Mouse (Mus musculus): Measurements from ENCODE around the gene Mydgf.
A peak's percentile ranks its signal among the peaks of the same experiment; 100 is the strongest.

Mydgf gene

GRCm38 (mm10) chr17:56191266-56191665 lies 7.5 kb upstream of the Mydgf start:
- no peak for DNase-seq

- peak; percentile 37 to 52 for DNase-seq
Observed at GRCm38 (mm10) chr17:56185281-56186141, 1.8 kb upstream of the Mydgf start.

GRCm38 (mm10) chr17:56182975-56183657 lies 604 bp downstream of the Mydgf start:
- no peak for DNase-seq

GRCm38 (mm10) chr17:56175416-56175815 lies 8.3 kb downstream of the Mydgf start:
- no peak for DNase-seq

- no peak for DNase-seq
Observed at GRCm38 (mm10) chr17:56173401-56174046, 10.2 kb downstream of the Mydgf start.

GRCm38 (mm10) chr17:56171881-56172280 lies 11.8 kb downstream of the Mydgf start:
- no peak for DNase-seq

GRCm38 (mm10) chr17:56171456-56171855 lies 12.3 kb downstream of the Mydgf start:
- no peak for DNase-seq

GRCm38 (mm10) chr17:56170636-56171035 lies 13.1 kb downstream of the Mydgf start:
- no peak for DNase-seq

- no peak for DNase-seq
Observed at GRCm38 (mm10) chr17:56169830-56170229, 13.9 kb downstream of the Mydgf start.

- DNase-seq, result no peak
Observed at GRCm38 (mm10) chr17:56165671-56166070, 18.0 kb downstream of the Mydgf start.

GRCm38 (mm10) chr17:56164510-56164909 lies 19.2 kb downstream of the Mydgf start:
- no peak for DNase-seq

- peak in 1 of 2 experiments; percentile 35 for DNase-seq
Observed at GRCm38 (mm10) chr17:56163523-56164102, 20.1 kb downstream of the Mydgf start.

GRCm38 (mm10) chr17:56162231-56162774 lies 21.4 kb downstream of the Mydgf start, which contains the start of gene Tnfaip8l1:
TSS of gene Tnfaip8l1 (plus strand) at chr17:56162477.
- peak; percentile 97 for DNase-seq

GRCm38 (mm10) chr17:56159729-56160128 lies 24.0 kb downstream of the Mydgf start:
- DNase-seq, result peak; percentile 37 to 61

- peak; percentile 85 to 88 for DNase-seq
Observed at GRCm38 (mm10) chr17:56153643-56154042, 30.1 kb downstream of the Mydgf start.

GRCm38 (mm10) chr17:56149897-56150296 lies 33.8 kb downstream of the Mydgf start:
- DNase-seq, result no peak

GRCm38 (mm10) chr17:56148790-56149618 lies 34.7 kb downstream of the Mydgf start:
- DNase-seq, result no peak

- DNase-seq, result no peak
Observed at GRCm38 (mm10) chr17:56148280-56148679, 35.4 kb downstream of the Mydgf start.

- DNase-seq, result no peak
Observed at GRCm38 (mm10) chr17:56147420-56147819, 36.3 kb downstream of the Mydgf start.

GRCm38 (mm10) chr17:56146131-56146530 lies 37.6 kb downstream of the Mydgf start:
- no peak for DNase-seq

- no peak for DNase-seq
Observed at GRCm38 (mm10) chr17:56144546-56144945, 39.2 kb downstream of the Mydgf start.
